Comparison of ENCODE assay signal across 7 mouse cellular contexts in the genomic region with DNA sequence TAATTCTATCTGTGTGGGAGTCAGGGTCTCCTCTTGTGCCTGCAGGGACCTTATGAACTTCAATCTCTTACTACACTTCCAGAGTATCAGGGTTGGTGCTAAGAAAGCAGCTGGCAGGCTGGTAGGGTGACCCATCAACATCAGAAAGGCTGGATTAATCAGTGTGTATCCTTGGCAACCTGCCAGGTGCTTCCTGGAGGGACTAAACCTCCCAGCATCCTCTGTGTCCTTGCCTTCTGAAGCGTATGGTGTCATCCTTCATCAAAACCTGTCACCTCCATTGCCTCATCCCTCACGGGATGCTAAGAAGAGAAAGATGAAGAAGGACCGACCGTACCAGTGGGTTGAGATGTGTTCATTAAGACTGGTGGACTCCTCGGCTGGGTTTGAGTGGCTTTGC. TPM values are rescaled to one million over a fixed set of nuclear protein-coding genes. Genes with fewer than 3 reads are reported as not detected.
DNase-seq lines count a peak whose midpoint lies in the region; ATAC-seq lines count a peak whose summit lies in the region.

No protein-coding gene starts in this region.

- H3K4me1 ChIP-seq in embryonic facial prominence, embryonic 14.5 days (ENCODE audit: control insufficient read depth, insufficient read depth, low read length) = peaks cover 33% of the 10 kb centered on the region
- peaks cover 50% of the 10 kb centered on the region for H3K4me1 ChIP-seq in limb, embryonic 10.5 days

- H3K27ac ChIP-seq in embryonic facial prominence, embryonic 14.5 days (replicated peaks; ENCODE audit: low read depth, low read length) = peak overlapping the region; percentile 61
- 0 out of 2 replicates have a peak overlapping the region, but pooled peaks have one; percentile 7 for H3K27ac ChIP-seq in limb, embryonic 10.5 days

- H3K36me3 ChIP-seq in embryonic facial prominence, embryonic 14.5 days (ENCODE audit: control insufficient read depth, insufficient read depth, low read length) = peaks cover 11% of the 10 kb centered on the region; the same call in 1 of the 2 replicates
- H3K36me3 ChIP-seq in limb, embryonic 10.5 days = peaks cover 62% of the 10 kb centered on the region

- H3K9me3 ChIP-seq in embryonic facial prominence, embryonic 14.5 days (ENCODE audit: control insufficient read depth, low read length) = no peaks in the 10 kb centered on the region
- H3K9me3 ChIP-seq in limb, embryonic 10.5 days (replicated peaks) = no peaks in the 10 kb centered on the region

- no peaks in the 10 kb centered on the region for H3K27me3 ChIP-seq in embryonic facial prominence, embryonic 14.5 days (replicated peaks; ENCODE audit: control insufficient read depth, insufficient read depth, low read length)
- no peaks in the 10 kb centered on the region for H3K27me3 ChIP-seq in limb, embryonic 10.5 days (ENCODE audit: low read depth, poor library complexity, severe bottlenecking)

- peak; percentile 51; the same call in 1 of the 2 replicates for ATAC-seq in embryonic facial prominence, embryonic 14.5 days (ENCODE audit: low read depth)

- H3K4me3 ChIP-seq in embryonic facial prominence, embryonic 14.5 days (ENCODE audit: low read depth, low read length) = no peak overlapping the region
- no peak overlapping the region for H3K4me3 ChIP-seq in limb, embryonic 10.5 days

- H3K4me2 ChIP-seq in embryonic facial prominence, embryonic 14.5 days (ENCODE audit: low read depth, low read length) = peak overlapping the region; percentile 17; the same call in 1 of the 2 replicates

- H3K9ac ChIP-seq in embryonic facial prominence, embryonic 14.5 days (ENCODE audit: low read depth, low read length) = 0 out of 2 replicates have a peak overlapping the region, but pooled peaks have one; percentile 22

- WGBS in embryonic facial prominence, embryonic 14.5 days = 39% methylated on average over 5 of the region's 5 CpGs
- WGBS in limb, embryonic 10.5 days = 83% methylated on average over 5 of the region's 5 CpGs

- DNase-seq in 3T3-L1 (ENCODE audit: low read depth, low spot score) (peak; percentile 43), MN1 (ENCODE audit: low spot score) (peak; percentile 25)
- peak; percentile 63 for DNase-seq in embryonic facial prominence, embryonic 14.5 days (ENCODE audit: low spot score)
- no peak for DNase-seq in limb, embryonic 10.5 days (ENCODE audit: low spot score)
- no peak for DNase-seq in ovary, adult 18-20 months (ENCODE audit: low spot score)
- no peak for DNase-seq in urinary bladder, postnatal 4 days (ENCODE audit: low spot score in 2 of 2)
- no peak for DNase-seq in frontal cortex, postnatal 14 days (ENCODE audit: low spot score in 2 of 2)

RNA-seq across cellular contexts. Expression of gene Clmp, which starts 8.0 kb away (rescaled TPM):
- polyA plus RNA-seq in embryonic facial prominence, embryonic 14.5 days (2014; fragmentation: Nextera tagmentation; extraction: Ambion mirVana) = 51.2 and 58.4 TPM in 2 replicates
- polyA plus RNA-seq in limb, embryonic 10.5 days (2016; fragmentation: Nextera tagmentation; extraction: Ambion mirVana) = 47.0 and 53.5 TPM in 2 replicates

RNA-seq across cellular contexts. Expression of gene Gm21915, which starts 23.4 kb away (rescaled TPM):
- polyA plus RNA-seq in embryonic facial prominence, embryonic 14.5 days (2014; fragmentation: Nextera tagmentation; extraction: Ambion mirVana) = not detected in 2 replicates
- polyA plus RNA-seq in limb, embryonic 10.5 days (2016; fragmentation: Nextera tagmentation; extraction: Ambion mirVana) = not detected in 2 replicates

Comparison
In these comparisons a context has a peak if more than half of its experiments do, and no peak if none do; other contexts are left out.
1. DNase-seq: peak in 3T3-L1 (single experiment), MN1 (single experiment) and embryonic facial prominence, embryonic 14.5 days (single experiment); none in limb, embryonic 10.5 days (single experiment), ovary, adult 18-20 months (single experiment), urinary bladder, postnatal 4 days (0 of 2) and frontal cortex, postnatal 14 days (0 of 2).